Mouse (Mus musculus): ENCODE results near the gene Gprin2. TPM values are rescaled to one million over a fixed set of nuclear protein-coding genes. Genes with fewer than 3 reads are reported as not detected.
A peak's percentile ranks its signal among the peaks of the same experiment; 100 is the strongest.

Gprin2 gene
- polyA plus RNA-seq, 1 experiment from 2014 or later, result 1.1 TPM

GRCm38 (mm10) chr14:34226566-34226965, 25.1 kb upstream of the Gprin2 start:
- ATAC-seq (ENCODE audit: low FRiP score, low TSS enrichment), result no peak

DNA sequence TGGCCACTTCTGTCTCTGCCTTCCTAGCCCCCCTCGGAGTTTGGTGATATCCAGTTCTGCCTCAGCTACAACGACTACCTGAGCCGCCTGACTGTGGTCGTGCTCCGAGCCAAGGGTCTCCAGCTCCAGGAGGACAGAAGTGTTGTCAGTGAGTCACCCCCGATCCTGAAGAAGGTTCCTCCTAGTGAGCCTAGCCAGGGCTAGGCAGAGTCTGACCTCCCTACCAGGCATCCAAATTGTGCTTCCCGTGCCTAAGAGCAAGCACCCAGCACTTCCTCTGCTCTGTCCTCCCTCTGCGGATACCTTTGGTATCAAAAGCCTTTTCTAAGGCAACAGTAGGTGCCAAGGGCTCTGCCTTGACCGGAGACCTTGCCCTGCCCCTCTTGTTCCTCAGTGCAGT, 24.5 kb upstream of the Gprin2 start:
- ATAC-seq (ENCODE audit: low FRiP score, low TSS enrichment), result no peak
- no peak overlapping the region for H3K4me2 ChIP-seq (replicated peaks; ENCODE audit: low read depth, low read length)
- no peaks in the 10 kb centered on the region for H3K9me3 ChIP-seq (ENCODE audit: low read length)
- H3K9ac ChIP-seq (replicated peaks; ENCODE audit: low read length), result no peak overlapping the region
- H3K4me1 ChIP-seq (ENCODE audit: insufficient read depth, low read length), result no peaks in the 10 kb centered on the region
- H3K4me3 ChIP-seq (ENCODE audit: low read length), result no peak overlapping the region
- no peak overlapping the region for H3K27ac ChIP-seq (ENCODE audit: low read length)
- H3K36me3 ChIP-seq (ENCODE audit: insufficient read depth, low read length), result no peaks in the 10 kb centered on the region
- no peaks in the 10 kb centered on the region for H3K27me3 ChIP-seq (ENCODE audit: insufficient read depth, low read length)
- 79% methylated on average over 9 of the region's 9 CpGs for WGBS

More at GRCm38 (mm10) chr14:34226566-34226965, 25.1 kb upstream of the Gprin2 start:
- 57% methylated on average over 4 of the region's 4 CpGs for WGBS
- Histone ChIP-seq H3K9me3 (ENCODE audit: low read length) (no peaks in the 10 kb centered on the region), H3K4me2 (replicated peaks; ENCODE audit: low read depth, low read length) (no peak overlapping the region), H3K27me3 (ENCODE audit: insufficient read depth, low read length) (no peaks in the 10 kb centered on the region), H3K9ac (replicated peaks; ENCODE audit: low read length) (no peak overlapping the region), H3K36me3 (ENCODE audit: insufficient read depth, low read length) (no peaks in the 10 kb centered on the region), H3K4me3 (ENCODE audit: low read length) (no peak overlapping the region), H3K27ac (ENCODE audit: low read length) (no peak overlapping the region), H3K4me1 (ENCODE audit: insufficient read depth, low read length) (no peaks in the 10 kb centered on the region)

DNA sequence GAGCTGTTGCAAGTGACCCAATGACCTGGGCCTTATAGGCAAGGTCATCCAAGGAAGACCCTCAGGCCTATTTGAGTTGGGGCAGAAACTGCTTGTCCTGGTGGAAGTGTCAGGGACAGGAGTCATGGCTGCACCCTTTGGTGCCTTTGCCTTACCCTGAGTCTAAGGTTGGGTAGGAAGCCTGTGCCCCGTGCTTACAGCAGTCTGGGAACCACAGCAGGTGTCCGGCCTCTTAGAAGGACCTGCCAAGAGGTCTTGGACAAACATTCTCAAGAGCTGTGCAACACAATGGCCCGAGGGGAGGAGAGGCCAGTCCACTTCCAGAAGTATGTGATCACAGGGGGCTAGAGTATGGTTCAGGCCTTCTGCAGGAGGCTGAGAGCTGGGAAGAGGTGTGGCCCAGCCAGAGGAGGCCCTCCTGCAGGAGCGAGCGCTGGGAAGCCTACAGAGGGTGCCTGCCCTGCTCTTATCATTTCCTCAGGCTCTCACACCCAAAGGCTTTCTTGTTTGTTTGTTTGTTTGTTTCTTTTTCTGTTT, 22.0 kb upstream of the Gprin2 start:
- H3K36me3 ChIP-seq (ENCODE audit: insufficient read depth, low read length), result no peaks in the 10 kb centered on the region
- no peak overlapping the region for H3K27ac ChIP-seq (ENCODE audit: low read length)
- WGBS, result 67% methylated on average over 5 of the region's 5 CpGs
- no peaks in the 10 kb centered on the region for H3K9me3 ChIP-seq (ENCODE audit: low read length)
- H3K4me3 ChIP-seq (ENCODE audit: low read length), result no peak overlapping the region
- H3K4me2 ChIP-seq (replicated peaks; ENCODE audit: low read depth, low read length), result no peak overlapping the region
- H3K4me1 ChIP-seq (ENCODE audit: insufficient read depth, low read length), result peaks cover 6% of the 10 kb centered on the region; the same call in 1 of the 2 replicates
- no peak overlapping the region for H3K9ac ChIP-seq (replicated peaks; ENCODE audit: low read length)
- ATAC-seq (ENCODE audit: low FRiP score, low TSS enrichment), result no peak
- peaks cover 15% of the 10 kb centered on the region for H3K27me3 ChIP-seq (ENCODE audit: insufficient read depth, low read length)

DNA sequence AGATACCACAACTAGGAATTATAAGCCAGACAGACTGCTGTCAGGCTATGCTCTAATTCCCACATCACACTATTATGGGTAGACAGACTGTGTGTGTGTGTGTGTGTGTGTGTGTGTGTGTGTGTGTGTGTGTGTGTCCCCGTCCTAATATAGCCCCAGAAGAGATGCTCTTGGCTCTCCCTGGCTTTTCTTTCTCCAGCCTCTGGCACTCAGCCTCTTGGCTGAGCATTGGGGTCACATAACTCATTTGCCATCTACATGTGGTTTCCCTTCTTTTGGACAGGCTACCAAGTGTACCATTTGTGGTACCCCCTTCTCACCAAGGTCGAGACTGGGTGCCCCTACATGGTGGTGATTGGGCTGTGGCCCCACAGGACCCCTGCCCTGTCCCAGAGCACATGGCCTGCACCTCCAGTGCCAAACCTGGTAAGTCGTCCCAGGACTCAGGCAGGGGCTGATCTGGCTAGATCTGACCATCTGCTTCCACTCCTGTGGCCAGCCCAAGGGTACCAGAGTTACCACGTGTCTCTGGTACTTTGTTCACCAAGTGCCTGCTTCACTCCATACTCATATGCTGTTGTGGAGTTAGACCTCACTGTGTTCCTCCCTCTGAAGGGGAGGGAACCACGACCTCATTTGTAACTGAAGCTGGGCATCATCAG, 20.1 kb upstream of the Gprin2 start:
- H3K4me2 ChIP-seq (replicated peaks; ENCODE audit: low read depth, low read length), result no peak overlapping the region
- no peak overlapping the region for H3K4me3 ChIP-seq (ENCODE audit: low read length)
- 67% methylated on average over 5 of the region's 5 CpGs for WGBS
- H3K27me3 ChIP-seq (ENCODE audit: insufficient read depth, low read length), result peaks cover 15% of the 10 kb centered on the region
- H3K27ac ChIP-seq (ENCODE audit: low read length), result no peak overlapping the region
- H3K36me3 ChIP-seq (ENCODE audit: insufficient read depth, low read length), result no peaks in the 10 kb centered on the region
- H3K9me3 ChIP-seq (ENCODE audit: low read length), result no peaks in the 10 kb centered on the region
- ATAC-seq (ENCODE audit: low FRiP score, low TSS enrichment), result no peak
- H3K9ac ChIP-seq (replicated peaks; ENCODE audit: low read length), result no peak overlapping the region
- H3K4me1 ChIP-seq (ENCODE audit: insufficient read depth, low read length), result peaks cover 6% of the 10 kb centered on the region; the same call in 1 of the 2 replicates

DNA sequence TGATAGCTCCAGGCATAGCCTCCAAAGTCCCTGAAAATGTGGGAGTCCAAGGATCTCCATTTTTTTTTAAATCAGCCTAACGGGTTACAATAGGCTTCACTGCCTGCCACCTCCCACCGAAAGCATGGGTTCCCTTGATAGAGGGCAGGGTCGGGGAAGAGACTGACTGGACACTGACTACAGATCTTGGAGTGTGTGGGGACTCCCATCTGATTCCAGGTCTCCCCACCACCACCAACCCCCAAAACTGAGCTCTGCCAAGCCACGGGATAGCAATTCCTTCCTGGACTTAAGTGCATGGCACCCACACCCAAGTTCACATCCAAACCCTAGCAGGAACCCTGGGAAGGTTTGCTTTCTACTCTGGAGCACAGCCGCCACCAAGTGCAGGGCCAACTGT, 19.0 kb upstream of the Gprin2 start:
- Histone ChIP-seq H3K9ac (replicated peaks; ENCODE audit: low read length) (no peak overlapping the region), H3K4me1 (ENCODE audit: insufficient read depth, low read length) (peaks cover 6% of the 10 kb centered on the region; the same call in 1 of the 2 replicates), H3K4me2 (replicated peaks; ENCODE audit: low read depth, low read length) (no peak overlapping the region), H3K27me3 (ENCODE audit: insufficient read depth, low read length) (peaks cover 15% of the 10 kb centered on the region), H3K9me3 (ENCODE audit: low read length) (no peaks in the 10 kb centered on the region), H3K27ac (ENCODE audit: low read length) (no peak overlapping the region), H3K36me3 (ENCODE audit: insufficient read depth, low read length) (no peaks in the 10 kb centered on the region), H3K4me3 (ENCODE audit: low read length) (no peak overlapping the region)
- ATAC-seq (ENCODE audit: low FRiP score, low TSS enrichment), result no peak
- WGBS, result 72% methylated on average over 5 of the region's 5 CpGs

GRCm38 (mm10) chr14:34219786-34220198, 18.3 kb upstream of the Gprin2 start:
- Histone ChIP-seq H3K27ac (ENCODE audit: low read length) (no peak overlapping the region), H3K4me2 (replicated peaks; ENCODE audit: low read depth, low read length) (peak overlapping the region; percentile 56), H3K9ac (replicated peaks; ENCODE audit: low read length) (0 out of 2 replicates have a peak overlapping the region, but pooled peaks have one; percentile 33), H3K4me1 (ENCODE audit: insufficient read depth, low read length) (peaks cover 6% of the 10 kb centered on the region; the same call in 1 of the 2 replicates), H3K36me3 (ENCODE audit: insufficient read depth, low read length) (no peaks in the 10 kb centered on the region), H3K4me3 (ENCODE audit: low read length) (peak overlapping the region; percentile 32), H3K9me3 (ENCODE audit: low read length) (no peaks in the 10 kb centered on the region), H3K27me3 (ENCODE audit: insufficient read depth, low read length) (peaks cover 15% of the 10 kb centered on the region)
- 3% methylated on average over 28 of the region's 29 CpGs for WGBS
- ATAC-seq (ENCODE audit: low FRiP score, low TSS enrichment), result peak; percentile 62; the same call in 1 of the 2 replicates

DNA sequence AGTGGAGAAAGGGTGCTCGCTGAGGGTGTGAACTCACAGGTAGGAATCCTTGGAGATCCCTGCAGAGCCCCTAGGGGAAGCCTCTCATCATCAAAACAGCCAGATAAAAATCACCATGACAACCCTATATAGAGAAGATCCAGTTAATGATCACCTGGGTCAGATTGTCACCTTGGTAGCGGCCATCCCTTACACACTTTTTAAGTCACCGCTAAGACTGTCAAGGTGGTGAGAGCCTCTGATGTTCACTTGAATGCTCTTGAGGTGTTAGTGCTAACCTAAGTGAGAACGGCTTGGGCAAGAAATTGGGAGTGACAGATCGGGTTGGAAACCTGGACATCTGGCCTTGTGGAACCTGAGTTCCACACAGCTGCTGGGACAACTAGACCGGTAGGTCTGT, 17.8 kb upstream of the Gprin2 start, which contains the start of gene Syt15:
Gene Syt15, plus strand, starts transcription at position 301 of the 400 bp plus-strand sequence.
- Histone ChIP-seq H3K27me3 (ENCODE audit: insufficient read depth, low read length) (peaks cover 15% of the 10 kb centered on the region), H3K4me1 (ENCODE audit: insufficient read depth, low read length) (peaks cover 9% of the 10 kb centered on the region; the same call in 1 of the 2 replicates), H3K4me3 (ENCODE audit: low read length) (peak within 1 kb of the TSS; percentile 32), H3K4me2 (replicated peaks; ENCODE audit: low read depth, low read length) (peak within 1 kb of the TSS; percentile 56), H3K36me3 (ENCODE audit: insufficient read depth, low read length) (no peaks in the 10 kb centered on the region), H3K9ac (replicated peaks; ENCODE audit: low read length) (0 out of 2 replicates have a peak within 1 kb of the TSS, but pooled peaks have one; percentile 33), H3K9me3 (ENCODE audit: low read length) (no peaks in the 10 kb centered on the region), H3K27ac (ENCODE audit: low read length) (no peak within 1 kb of the TSS)
- 62% methylated on average over 6 of the region's 6 CpGs for WGBS
- ATAC-seq (ENCODE audit: low FRiP score, low TSS enrichment), result no peak

GRCm38 (mm10) chr14:34215451-34216127, 14.1 kb upstream of the Gprin2 start:
- 43% methylated on average over 6 of the region's 6 CpGs for WGBS
- H3K4me1 ChIP-seq (ENCODE audit: insufficient read depth, low read length), result peaks cover 9% of the 10 kb centered on the region; the same call in 1 of the 2 replicates
- H3K27me3 ChIP-seq (ENCODE audit: insufficient read depth, low read length), result peaks cover 15% of the 10 kb centered on the region
- no peak overlapping the region for H3K4me2 ChIP-seq (replicated peaks; ENCODE audit: low read depth, low read length)
- H3K27ac ChIP-seq (ENCODE audit: low read length), result peak overlapping the region; percentile 58
- H3K4me3 ChIP-seq (ENCODE audit: low read length), result no peak overlapping the region
- peak; percentile 80 for ATAC-seq (ENCODE audit: low FRiP score, low TSS enrichment)
- H3K36me3 ChIP-seq (ENCODE audit: insufficient read depth, low read length), result no peaks in the 10 kb centered on the region
- H3K9me3 ChIP-seq (ENCODE audit: low read length), result no peaks in the 10 kb centered on the region
- no peak overlapping the region for H3K9ac ChIP-seq (replicated peaks; ENCODE audit: low read length)

DNA sequence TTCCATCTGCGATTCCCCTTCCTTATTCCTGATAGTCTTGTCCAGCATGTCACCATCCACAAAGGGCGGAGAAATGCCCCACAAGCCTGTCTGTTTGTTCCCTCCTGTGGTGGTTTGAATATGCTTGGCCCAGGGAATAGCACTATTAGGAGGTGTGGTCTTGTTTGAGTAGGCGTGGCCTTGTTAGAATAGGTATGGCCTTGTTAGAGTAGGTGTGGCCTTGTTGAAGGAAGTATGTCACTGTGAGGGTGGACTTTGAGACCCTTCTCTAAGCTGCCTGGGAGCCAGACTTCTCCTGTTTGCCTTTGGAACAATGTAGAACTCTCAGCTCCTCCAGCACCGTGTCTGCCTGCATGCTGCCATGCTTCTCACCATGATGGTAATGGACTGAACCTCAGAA, 8.5 kb upstream of the Gprin2 start:
- Histone ChIP-seq H3K27ac (ENCODE audit: low read length) (no peak overlapping the region), H3K4me3 (ENCODE audit: low read length) (no peak overlapping the region), H3K4me2 (replicated peaks; ENCODE audit: low read depth, low read length) (no peak overlapping the region), H3K4me1 (ENCODE audit: insufficient read depth, low read length) (peaks cover 3% of the 10 kb centered on the region; the same call in 1 of the 2 replicates), H3K27me3 (ENCODE audit: insufficient read depth, low read length) (no peaks in the 10 kb centered on the region), H3K9ac (replicated peaks; ENCODE audit: low read length) (no peak overlapping the region), H3K9me3 (ENCODE audit: low read length) (no peaks in the 10 kb centered on the region), H3K36me3 (ENCODE audit: insufficient read depth, low read length) (no peaks in the 10 kb centered on the region)
- no peak for ATAC-seq (ENCODE audit: low FRiP score, low TSS enrichment)
- 88% methylated on average over 4 of the region's 4 CpGs for WGBS
